Mouse (Mus musculus): ENCODE measurements at regions not wholly inside any gene's neighbourhood (a gene's known extent, or its start where the extent isn't known, plus 50 kb on each side); places are given as distances from the start of the nearest gene placed in this dataset.
"Not testable (repeated sequence)": the region's sequence is repeated elsewhere in the genome, so short reads cannot be mapped to it uniquely, and the experiment has no call there.

- no peak for DNase-seq (ENCODE audit: low spot score)
Measured at GRCm38 (mm10) chr12:15654585-15654984, 162.1 kb downstream of the Trib2 start.

- no peak for DNase-seq (ENCODE audit: low spot score)
Measured at GRCm38 (mm10) chr12:15653357-15653763, 163.4 kb downstream of the Trib2 start.

- DNase-seq (ENCODE audit: low spot score) = no peak
Measured at GRCm38 (mm10) chr12:15651293-15651692, 165.4 kb downstream of the Trib2 start.

GRCm38 (mm10) chr12:15649906-15650305 is 166.8 kb downstream of the Trib2 start:
- no peak for DNase-seq (ENCODE audit: low spot score)

- no peak for DNase-seq (ENCODE audit: low spot score)
Measured at GRCm38 (mm10) chr12:15649226-15649625, 167.5 kb downstream of the Trib2 start.

GRCm38 (mm10) chr12:15644074-15644672 is 172.5 kb downstream of the Trib2 start:
- DNase-seq (ENCODE audit: low spot score) = no peak

- DNase-seq (ENCODE audit: low spot score) = no peak
Measured at GRCm38 (mm10) chr12:15643669-15644068, 173.1 kb downstream of the Trib2 start.

- no peak for DNase-seq (ENCODE audit: low spot score)
Measured at GRCm38 (mm10) chr12:15640320-15640719, 176.4 kb downstream of the Trib2 start.

- DNase-seq (ENCODE audit: low spot score) = no peak
Measured at GRCm38 (mm10) chr12:15629971-15630370, 186.8 kb downstream of the Trib2 start.

GRCm38 (mm10) chr12:15619521-15619920 is 197.2 kb downstream of the Trib2 start:
- DNase-seq (ENCODE audit: low spot score) = no peak

- DNase-seq (ENCODE audit: low spot score) = no peak
Measured at GRCm38 (mm10) chr12:15617312-15617711, 199.4 kb downstream of the Trib2 start.

- no peak for DNase-seq (ENCODE audit: low spot score)
Measured at GRCm38 (mm10) chr12:15611847-15612580, 204.7 kb downstream of the Trib2 start.

GRCm38 (mm10) chr12:15607091-15607490 is 209.6 kb downstream of the Trib2 start:
- DNase-seq (ENCODE audit: low spot score) = no peak

- DNase-seq (ENCODE audit: low spot score) = peak; percentile 28
Measured at GRCm38 (mm10) chr12:15606095-15606494, 210.6 kb downstream of the Trib2 start.

- no peak for DNase-seq (ENCODE audit: low spot score)
Measured at GRCm38 (mm10) chr12:15604630-15605029, 212.1 kb downstream of the Trib2 start.

- no peak for DNase-seq (ENCODE audit: low spot score)
Measured at GRCm38 (mm10) chr12:15603885-15604284, 212.8 kb downstream of the Trib2 start.

- peak; percentile 80 for DNase-seq (ENCODE audit: low spot score)
Measured at GRCm38 (mm10) chr12:15603319-15603718, 213.4 kb downstream of the Trib2 start.

- no peak for DNase-seq (ENCODE audit: low spot score)
Measured at GRCm38 (mm10) chr12:15594704-15595103, 222.0 kb downstream of the Trib2 start.

GRCm38 (mm10) chr12:15587864-15588263 is 228.9 kb downstream of the Trib2 start:
- DNase-seq (ENCODE audit: low spot score) = not testable (repeated sequence)

GRCm38 (mm10) chr12:15586706-15587442 is 229.8 kb downstream of the Trib2 start:
- DNase-seq (ENCODE audit: low spot score) = no peak

GRCm38 (mm10) chr12:15585845-15586244 is 230.9 kb downstream of the Trib2 start:
- DNase-seq (ENCODE audit: low spot score) = no peak

GRCm38 (mm10) chr12:15584721-15585120 is 232.0 kb downstream of the Trib2 start:
- no peak for DNase-seq (ENCODE audit: low spot score)

GRCm38 (mm10) chr12:15566785-15567109 is 250.0 kb downstream of the Trib2 start:
- no peak for DNase-seq (ENCODE audit: low spot score)

Data from embryo, embryonic 10.5 days (tissue).